Mouse (Mus musculus): ENCODE data around the gene Col4a5. TPM values are rescaled to one million over a fixed set of nuclear protein-coding genes. Genes with fewer than 3 reads are reported as not detected.

Col4a5 gene
- 3.1 and 23.5 TPM in 2 replicates for polyA plus RNA-seq (2012; rRNA removed; ENCODE audit: low replicate concordance)

GRCm38 (mm10) chrX:141475110-141475509 lies at the start of gene Col4a5:
Gene Col4a5 (plus strand): TSS chrX:141475385.

GRCm38 (mm10) chrX:141473470-141474302 lies 1.5 kb upstream of the Col4a5 start, which contains the start of gene Col4a6:
Gene Col4a6 (minus strand): TSS chrX:141474076.

GRCm38 (mm10) chrX:141724937-141725918 lies 250.0 kb downstream of the Col4a5 start, which contains the start of gene Irs4:
Gene Irs4 (minus strand): TSS chrX:141725263.

Other genes with a start within 250 kb of the Col4a5 start
- 0.59 and 10.7 TPM in 2 replicates for gene Col4a6, start 1.3 kb upstream of the Col4a5 start, polyA plus RNA-seq (2012; rRNA removed; ENCODE audit: low replicate concordance)
- gene Irs4, start 249.9 kb downstream of the Col4a5 start, polyA plus RNA-seq (2012; rRNA removed; ENCODE audit: low replicate concordance), result 0.31 TPM in 1 of 2 replicates, not detected in the other